Mouse (Mus musculus) spleen, postnatal 36 days (tissue): ENCODE measurements around the gene Necab3.

ENCODE experiments used
- DNase-seq, 2 experiments: peaks; one replicate each; pipeline ENCODE4 v3.0.0; 2022; ENCODE audit warnings: low spot score in 2 of 2, mixed read lengths in 1 of 2

Necab3 gene

DNA sequence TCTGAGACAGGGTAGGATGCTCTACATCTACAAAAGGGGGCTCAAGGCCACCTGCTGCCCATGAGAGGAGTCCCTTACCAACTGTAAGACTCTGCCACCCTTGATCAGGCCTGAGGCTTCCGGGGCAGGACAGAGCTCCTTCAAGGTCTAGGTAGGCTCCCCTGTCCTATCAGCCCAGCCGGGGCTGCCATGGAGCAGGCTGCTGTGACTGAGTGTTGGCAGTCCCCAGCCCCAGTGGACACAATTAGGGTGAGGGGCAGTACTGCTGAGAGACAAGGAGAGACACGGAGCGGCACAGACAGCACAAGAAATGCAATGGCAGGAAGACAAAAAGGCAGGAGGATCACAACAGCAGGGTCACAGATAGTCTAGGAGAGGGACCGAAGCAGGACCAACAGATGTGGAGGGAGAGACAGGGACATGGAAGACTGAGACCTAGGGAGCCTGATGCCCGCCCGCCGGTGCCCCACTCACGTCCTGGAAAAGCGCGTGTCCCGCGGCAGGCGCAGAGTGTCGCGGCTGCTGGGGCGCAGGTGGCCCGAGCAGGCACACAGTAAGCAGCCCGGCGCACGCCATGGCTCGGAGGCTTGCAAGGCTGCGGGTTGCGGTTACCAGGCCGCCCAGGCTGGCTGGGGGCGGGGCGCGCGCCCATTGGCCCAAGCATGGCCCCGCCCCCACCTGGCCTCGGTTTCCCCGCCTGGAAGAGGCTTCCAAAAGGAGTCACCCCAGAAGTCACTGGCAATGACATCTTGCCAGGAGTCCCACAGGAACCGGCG, at the start of gene Necab3:
Gene Necab3 (minus strand): TSS at position 627 of the 776 bp plus-strand sequence.
- peak; percentile 24 to 25 for DNase-seq

DNA sequence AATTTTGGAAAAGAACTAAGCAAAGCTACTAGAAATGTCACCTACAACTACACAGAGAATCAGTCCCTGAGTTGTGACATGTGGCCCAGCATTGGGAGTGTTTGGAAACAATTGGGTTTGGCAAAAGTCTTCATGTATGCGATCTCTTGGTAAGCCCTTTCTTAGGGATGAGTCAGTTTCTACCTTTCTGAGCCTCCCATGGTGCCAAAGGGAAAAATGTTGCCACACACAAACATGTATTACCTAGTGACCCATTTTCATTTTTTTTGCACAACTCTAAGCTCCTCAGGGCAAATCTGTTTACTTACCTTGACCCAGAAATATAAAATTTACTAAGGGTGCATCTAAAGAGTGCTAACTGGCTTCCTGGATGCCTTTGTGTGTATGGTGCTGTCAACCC, 48.3 kb upstream of the Necab3 start:
- DNase-seq = no peak

DNA sequence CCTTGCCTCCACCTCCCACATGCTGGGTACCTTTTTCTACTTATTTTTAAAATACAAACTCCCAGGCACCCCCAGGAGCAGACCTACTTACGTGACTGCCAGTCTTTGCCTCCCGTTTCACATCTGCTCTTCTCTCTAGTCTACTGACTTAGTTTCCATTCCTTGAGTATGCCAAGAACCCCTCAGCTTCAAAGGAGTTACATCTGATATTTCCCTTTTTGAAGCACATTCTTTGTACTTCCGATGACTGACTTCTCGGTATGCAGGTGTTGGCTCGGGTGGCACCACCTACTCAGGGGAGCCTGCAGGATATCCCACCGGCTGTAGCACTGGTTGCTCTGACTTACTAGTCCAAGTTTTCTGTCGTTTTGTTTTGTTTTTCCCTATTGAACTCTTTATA, 45.5 kb upstream of the Necab3 start:
- DNase-seq = no peak

DNA sequence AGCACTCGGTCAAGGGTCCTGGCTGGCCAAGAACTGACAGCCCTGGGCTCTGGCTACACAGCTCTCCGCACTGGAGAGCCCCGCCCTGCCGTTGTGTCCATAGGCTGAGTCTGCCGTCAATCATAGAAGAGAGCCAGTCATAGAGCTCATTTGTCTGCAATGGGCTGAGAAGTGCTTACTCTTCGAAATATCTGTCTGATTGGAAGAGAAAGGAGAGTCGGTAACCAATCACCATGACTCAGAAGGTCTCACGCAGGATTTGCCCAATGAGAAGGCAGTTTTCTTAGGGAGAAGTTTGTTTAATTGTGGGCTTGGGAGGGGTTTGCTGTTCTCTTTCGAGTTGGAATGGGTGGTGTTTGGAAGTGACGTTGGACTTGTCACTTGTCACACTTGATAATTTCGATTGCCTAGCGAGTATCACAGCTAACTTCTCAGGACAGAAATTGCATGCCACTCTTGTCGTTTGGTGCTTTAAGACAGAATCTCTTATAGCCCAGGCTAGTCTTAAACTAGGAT, 45.0 kb upstream of the Necab3 start, which contains the start of gene Pxmp4:
Gene Pxmp4 (minus strand): TSS at position 71 of the 516 bp plus-strand sequence.
- DNase-seq = peak; percentile 98

DNA sequence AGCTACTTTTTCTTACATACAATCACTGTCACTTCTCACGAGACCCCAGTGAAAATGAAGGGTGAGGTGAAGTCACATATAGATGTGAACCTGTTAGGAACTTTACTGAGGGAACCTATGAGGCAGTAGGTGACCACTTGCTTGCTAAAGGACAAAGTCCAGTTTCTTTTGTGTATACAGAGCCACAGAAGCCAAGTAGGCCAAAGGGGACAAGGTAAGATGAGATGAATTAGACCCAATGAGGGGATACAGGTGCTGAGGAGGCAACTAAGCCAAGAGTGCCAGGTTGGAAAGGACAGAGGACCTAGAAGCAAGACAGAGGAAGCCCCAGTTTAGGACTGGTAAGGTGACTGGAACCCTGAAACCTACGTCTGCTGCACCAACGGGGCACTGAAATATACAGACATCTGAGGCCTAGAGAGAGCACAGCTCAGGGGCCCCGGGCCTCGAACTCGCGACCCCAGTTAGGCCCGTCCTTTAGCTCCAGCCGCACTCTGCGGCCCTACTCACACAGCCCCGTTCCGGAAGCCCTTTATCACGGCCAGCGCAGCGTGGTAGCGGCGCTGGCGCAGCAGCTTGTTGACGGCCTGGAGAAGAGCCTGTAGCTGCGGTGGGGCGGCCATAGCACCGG, 44.4 kb upstream of the Necab3 start:
- DNase-seq = no peak

DNA sequence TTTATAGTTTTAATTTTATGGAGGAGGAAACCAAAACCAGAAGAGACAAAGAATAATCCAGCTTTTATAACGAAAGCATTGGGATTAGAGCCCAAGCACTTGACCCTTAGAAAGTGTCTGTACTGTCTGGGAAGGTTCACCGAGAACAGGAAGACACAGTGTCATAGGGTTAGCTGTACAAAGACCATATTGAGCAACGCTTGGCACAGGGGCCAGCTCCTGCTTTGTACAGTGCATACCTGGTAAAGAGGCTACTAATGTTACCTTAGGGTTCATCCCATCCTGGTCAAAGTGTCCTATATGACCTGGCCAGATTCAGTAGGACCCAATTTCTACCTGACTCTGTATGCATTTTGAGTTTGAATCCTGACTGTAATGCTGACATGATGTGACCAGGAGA, 42.6 kb upstream of the Necab3 start:
- no peak for DNase-seq

DNA sequence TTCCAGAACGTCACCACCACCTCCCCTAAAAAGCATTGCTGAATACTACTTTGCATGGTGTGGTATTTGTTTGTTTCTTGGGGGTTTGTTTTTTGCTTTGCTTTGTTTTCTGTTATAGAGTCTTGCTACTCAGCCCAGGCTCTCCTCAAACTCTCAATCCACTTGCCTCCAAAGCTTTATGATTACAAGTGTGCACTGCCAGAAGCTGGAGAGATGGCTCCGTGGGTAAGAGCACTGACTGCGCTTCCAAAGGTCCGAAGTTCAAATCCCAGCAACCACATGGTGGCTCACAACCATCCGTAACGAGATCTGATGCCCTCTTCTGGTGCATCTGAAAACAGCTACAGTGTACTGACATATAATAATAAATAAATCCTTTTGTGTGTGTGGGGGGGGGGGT, 41.9 kb upstream of the Necab3 start:
- no peak for DNase-seq

DNA sequence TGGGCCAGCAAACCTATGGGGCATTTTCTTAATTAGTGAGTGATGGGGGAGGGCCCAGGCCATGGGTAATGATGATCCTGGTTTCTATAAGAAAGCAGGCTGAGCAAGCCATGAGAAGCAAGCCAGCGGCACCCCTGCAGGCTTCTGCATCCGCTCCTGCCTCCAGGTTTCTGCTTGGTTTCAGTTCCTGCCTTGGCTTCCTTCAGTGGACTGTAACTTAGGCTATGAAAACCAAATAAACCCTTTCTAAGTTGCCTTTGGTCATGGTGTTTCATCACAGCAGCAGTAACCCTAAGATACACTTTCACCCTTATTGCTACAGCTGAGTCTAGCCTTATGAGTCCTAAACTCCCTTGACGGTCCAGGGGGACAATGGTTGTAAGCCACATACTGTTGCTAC, 38.7 kb upstream of the Necab3 start:
- DNase-seq = peak; percentile 28 to 34

DNA sequence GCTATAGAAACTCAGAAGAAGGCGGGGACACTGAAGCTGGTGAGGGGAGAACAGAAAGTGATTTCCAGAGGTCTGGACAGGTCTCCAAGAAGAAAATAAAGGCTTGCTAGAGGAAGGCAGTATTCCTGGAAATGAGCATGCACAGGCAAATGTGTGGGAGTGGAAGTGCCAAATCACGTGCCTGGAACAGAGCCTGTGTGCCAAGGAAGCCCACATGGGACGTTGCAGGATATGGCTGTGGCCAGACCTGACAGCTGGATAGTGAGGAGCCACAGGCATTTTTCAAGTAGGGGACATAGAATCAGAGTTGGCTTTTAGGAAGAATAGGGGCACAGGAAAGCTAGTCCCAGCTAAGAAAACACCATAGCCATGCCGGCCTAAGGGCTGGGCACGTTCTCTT, 37.1 kb upstream of the Necab3 start:
- DNase-seq = no peak

DNA sequence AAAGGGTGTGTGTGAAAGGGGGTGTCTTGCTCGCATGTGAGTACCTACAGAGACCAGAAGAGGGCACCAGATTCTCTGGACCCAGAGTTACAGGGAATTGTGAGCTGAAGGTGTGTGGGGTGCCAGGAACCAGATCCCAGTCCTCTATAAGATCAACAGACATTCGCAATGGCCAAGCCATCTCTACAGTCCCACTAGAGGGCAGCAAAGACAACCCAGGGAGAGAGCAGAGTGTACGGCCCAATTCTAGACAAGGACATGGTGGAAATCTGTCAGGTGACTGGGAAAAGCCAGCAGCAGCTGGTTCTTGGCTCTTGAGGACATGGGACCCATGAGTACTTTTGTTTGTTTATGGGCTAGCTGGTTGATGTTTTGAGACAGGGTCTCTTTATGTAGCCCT, 34.3 kb upstream of the Necab3 start:
- DNase-seq = peak; percentile 47 to 48

DNA sequence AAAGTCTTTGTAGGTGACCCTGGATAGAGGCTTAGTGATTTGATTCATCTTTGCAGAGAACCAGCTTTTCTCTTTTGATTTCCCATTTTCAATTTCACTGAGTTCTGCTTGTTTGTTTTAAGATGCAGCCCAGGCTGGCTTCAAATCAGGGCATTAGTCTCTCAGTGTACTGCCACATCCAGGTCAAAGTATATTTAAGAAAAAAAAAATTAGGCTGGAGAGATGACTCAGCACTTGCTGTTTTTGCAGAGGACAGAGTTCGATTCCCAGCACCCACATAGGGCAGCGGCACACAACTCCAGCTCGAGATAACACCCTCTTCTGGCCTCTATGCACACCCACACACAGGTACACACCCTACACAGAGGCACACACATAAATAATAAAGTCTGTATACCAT, 32.5 kb upstream of the Necab3 start:
- no peak for DNase-seq

DNA sequence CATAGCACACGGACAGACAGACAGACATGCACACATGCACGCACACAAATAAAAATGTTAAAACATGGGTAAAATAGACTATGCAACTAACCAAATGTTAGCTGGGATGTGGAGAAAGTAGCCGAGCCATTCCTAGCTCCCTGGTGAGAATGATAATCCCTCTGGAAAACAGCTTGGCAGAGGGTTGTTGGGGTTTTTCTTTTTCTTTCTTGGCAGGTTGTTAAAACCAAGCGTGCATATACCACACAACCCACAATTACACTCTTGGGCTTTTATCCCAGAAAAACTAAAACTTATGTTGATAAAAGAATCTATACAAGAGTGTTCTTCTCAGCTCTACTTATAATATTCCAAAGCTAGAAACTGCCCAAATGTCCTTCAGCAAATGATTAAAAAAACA, 30.4 kb upstream of the Necab3 start:
- no peak for DNase-seq

DNA sequence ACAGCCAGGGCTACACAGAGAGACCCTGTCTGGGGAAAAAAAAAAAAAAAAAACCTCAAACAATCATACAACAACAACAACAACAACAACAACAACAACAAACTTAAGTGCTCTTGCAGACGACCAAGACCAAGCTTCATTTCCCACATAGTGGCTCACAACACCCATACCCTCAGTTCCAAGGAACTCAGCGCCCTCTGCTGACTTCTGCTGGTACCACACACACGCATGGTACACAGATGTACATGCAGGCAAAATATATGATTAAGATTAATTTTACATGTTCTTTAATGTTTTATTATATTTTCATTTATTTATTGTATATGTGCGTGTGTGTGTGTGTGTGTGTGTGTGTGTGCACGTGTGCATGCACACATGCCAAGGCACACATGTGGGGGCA, 27.7 kb upstream of the Necab3 start:
- peak in 1 of 2 experiments; percentile 24 for DNase-seq

DNA sequence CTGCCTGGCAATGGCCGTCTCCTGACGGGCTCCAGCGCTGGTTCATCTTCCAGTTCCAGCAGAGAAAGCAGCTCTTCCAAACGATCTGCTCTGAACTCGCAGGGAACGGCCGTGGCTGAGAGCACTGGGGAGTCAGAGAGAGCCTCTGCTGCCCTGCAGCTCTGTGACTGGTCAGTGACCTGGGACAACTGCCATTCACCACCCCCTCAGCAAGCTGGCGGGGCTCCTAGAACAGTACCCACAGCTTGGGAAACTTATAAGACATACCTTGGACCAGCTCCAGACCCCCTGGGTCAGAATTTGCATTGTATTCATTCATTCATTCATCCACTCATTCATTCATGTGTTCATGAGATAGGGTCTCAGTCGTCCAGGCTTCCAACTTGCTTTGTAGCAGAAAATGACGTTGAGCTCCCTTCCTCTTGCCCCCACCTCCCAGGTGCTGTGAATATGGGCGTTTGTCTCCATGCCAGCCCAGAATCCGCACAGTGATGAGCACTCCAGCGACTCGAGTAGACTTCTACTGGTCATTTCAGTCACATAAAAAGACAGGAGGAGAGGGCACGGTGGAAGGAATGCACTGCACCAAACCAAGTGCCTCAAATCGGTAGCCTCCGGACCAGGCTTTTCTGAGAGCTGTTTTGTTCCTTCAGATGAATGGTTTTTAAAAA, 26.4 kb upstream of the Necab3 start:
- no peak for DNase-seq

DNA sequence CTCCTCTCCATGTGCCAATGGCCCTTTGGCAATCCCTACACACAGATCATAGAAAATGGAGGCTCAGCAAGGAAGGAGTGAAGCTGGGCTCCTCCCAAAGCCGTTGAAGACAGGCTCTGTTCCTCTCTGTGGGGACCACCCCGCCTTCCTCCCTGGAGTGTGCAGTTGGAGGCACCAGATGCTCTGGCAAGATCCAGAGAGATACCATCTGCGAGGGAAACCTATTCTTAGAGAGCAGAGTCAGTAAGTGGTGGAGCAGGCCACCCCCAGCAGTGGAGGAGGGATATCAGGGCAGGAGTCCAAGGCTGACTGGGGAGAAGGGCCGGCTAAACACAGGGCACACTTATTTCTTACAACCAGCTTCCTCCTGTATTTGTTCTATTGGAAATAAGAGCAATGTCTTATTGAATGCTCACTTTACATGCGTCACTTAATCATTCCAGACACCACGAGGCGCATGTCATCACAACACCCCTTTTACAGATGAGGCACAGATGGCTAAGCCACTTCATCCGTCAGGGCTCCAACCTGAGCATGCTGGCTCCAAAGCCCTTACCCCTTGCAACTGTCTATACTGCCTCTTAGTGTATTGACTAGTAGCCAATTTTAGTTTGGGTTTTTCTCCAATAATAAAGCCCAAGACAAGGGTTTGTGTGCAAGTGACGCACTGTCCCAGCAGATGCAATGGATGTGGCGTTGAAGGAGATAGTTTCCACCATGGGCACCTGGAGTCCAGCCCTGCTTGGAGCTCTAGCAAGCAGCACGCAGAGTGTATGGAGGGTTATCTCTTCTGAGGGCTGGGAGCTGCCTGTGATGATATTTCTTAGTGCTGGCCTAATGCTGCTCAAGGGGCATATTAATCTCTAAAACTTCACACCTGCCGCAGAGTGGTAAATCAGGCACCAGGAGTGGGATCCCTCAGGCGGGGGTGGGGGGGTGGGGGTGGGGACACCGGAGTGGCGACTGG, 25.5 kb upstream of the Necab3 start:
- no peak for DNase-seq

DNA sequence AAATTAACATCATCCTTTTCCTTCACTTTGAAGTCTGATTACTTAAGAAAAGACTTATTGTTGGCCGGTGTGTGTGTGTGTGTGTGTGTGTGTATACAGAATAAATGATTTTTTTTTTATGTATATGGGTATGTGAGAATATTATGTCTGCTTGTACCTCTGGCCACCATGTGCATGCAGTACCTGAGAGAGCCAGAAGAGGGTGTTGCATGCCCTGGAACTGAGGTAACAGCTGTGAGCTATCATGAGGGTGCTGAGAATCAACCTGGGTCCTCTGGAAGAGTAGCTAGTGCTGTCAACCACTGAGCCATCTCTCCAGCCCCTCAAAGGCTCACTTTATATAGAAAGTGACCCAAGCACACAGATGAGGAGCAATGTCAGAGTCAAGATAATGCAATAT, 22.7 kb upstream of the Necab3 start:
- DNase-seq = no peak

DNA sequence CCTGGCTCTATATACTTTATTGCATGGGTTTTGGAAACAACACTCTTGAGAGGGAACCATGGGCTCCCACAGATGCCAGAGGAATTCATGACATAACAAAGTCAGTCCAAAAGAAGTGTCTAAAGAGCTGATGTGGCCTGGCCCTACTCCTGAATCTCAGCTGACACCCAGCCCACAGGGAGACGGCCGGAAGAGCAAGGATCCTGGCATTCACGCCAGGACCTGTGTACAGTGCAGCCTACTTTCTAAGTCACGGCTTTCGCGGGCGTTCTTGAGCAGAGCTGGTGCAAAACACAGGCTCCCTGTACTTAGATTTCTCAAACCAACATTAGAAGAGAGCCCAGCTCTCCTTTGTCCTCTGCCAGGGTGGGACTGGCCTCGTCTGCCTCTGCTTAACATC, 21.9 kb upstream of the Necab3 start:
- no peak for DNase-seq

DNA sequence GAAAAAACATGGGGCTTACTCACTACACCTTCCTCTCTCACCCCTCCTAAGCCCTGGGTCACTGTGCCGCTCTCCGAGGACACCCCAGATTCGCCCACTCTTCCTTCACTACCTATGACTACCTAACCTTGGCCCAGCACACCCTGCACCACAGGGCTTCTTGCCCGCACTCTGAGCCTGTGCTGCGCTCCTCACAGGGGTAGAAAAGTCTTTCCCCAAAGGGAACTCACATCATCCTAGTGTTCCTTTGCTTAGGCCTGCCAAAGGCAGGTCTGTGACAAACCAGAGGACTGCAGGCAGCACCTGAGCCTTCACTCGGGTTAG, 19.0 kb upstream of the Necab3 start:
- DNase-seq = no peak

DNA sequence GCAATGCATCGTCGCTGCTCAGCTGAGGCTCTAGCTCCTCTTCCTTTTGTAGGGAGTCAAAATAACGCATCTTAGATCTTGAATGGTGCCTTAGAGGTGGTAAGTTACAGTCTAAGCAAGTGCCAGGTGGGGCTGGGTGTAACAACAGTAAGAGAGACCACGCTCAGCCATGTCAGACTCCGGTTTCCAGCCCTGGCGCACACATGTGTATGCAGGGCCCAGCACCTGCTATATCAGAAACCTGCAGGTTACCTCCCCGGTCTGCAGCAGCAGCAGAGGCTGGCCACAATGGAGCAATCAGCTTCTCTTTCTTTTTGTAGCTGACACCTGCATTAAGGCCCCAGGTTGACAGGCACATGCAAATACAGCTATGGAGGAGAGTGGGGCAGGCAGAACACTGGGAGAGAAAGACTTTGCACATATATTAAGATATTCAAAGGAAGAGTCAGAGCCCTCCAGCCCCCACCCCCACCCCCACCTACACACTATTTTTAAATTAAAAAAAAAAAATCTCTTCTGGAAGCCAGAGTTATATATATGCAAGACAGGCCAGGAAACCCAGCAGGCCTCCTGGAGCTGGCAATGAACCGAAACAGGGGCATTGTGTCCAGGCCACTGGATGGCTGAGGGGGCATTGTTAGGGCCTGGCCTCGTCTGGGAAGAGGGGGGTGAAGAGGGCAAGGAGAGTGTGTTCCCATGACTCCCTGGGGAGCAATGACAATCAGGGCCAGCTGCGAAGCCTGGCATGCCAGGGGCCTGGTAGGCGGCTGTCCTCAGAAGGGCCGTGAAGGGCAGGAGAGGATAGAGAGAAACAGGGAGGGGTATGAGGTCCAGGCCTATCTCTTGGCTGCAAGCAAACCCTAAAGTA, 18.4 kb upstream of the Necab3 start:
- DNase-seq = no peak

DNA sequence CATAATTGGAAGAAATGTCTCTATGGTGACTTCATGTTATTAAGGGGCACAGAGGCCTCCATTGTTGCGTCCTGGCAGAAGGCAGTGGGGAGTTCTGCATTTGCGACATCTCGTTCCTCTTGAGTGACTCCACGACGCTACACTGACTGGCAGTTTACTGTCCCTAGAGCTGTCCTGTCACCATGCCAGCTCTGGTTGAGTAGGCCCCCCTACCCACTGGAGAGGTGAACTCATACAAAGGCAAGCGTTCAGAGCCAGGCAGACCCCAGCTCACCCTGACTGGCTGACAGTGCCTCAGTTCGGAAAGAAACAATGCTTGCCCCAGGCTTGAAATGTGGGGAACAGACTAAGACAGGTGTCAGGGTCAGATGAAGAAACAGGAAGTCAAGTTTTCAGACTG, 15.6 kb upstream of the Necab3 start:
- peak; percentile 49 to 50 for DNase-seq

DNA sequence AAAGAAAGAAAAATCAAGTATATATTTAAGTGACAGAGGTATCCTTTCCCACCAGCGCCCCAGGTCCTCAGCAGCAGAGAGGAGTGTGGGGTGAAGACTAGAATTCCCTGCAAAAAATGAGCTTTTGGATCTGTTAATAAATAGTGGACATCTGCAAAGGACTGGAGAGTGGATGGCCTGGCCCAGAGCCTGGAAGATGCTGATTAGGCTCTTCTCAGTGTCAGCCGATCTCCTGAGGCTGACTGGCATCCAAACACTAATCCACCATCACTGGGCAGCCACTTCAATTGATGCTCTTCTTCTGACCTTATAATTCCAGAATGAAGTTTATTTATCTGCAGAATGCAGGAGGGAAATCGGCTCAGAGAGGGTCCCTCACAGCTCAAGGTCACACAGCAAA, 14.3 kb upstream of the Necab3 start:
- DNase-seq = no peak
